Mouse (Mus musculus) lung, embryonic 14.5 days (tissue): ENCODE data around the gene Fxyd1. TPM values are rescaled to one million over a fixed set of nuclear protein-coding genes. Genes with fewer than 3 reads are reported as not detected.
A peak's percentile ranks its signal among the peaks of the same experiment; 100 is the strongest.

ENCODE experiments used
- ATAC-seq: fragments of 200-750 bp; cut with Nextera tagmentation; 2 replicates; pipeline ENCODE4 v1.8.0; 2017; ENCODE audit warnings: mild to moderate bottlenecking, moderate TSS enrichment, moderate library complexity; ENCODE audit not compliant: insufficient read depth
- DNase-seq: peaks from one replicate; pipeline ENCODE4 v3.0.0-alpha.2; 2015
- H3K27ac ChIP-seq: fragments of 300-500 bp; sonication (generic); 2 replicates; pipeline ENCODE4 v1.5.1; 2014; ENCODE audit warnings: low read depth, mild to moderate bottlenecking, moderate library complexity
- H3K27me3 ChIP-seq: fragments of 300-500 bp; sonication (generic); 2 replicates; pipeline ENCODE4 v1.6.1; 2014; ENCODE audit warnings: low read length, control low read depth; ENCODE audit not compliant: insufficient read depth
- H3K36me3 ChIP-seq: fragments of 300-500 bp; sonication (generic); 2 replicates; pipeline ENCODE4 v1.6.1; 2014; ENCODE audit warnings: control low read depth; ENCODE audit not compliant: insufficient read depth
- H3K4me1 ChIP-seq: fragments of 300-500 bp; sonication (generic); 2 replicates; pipeline ENCODE4 v1.6.1; 2014; ENCODE audit warnings: antibody characterized with exemption, control low read depth; ENCODE audit not compliant: insufficient read depth
- H3K4me2 ChIP-seq: fragments of 300-500 bp; sonication (generic); 2 replicates; pipeline ENCODE4 v1.6.1; 2014; ENCODE audit warnings: mild to moderate bottlenecking
- H3K4me3 ChIP-seq: fragments of 300-500 bp; sonication (generic); 2 replicates; pipeline ENCODE4 v1.5.1; 2014; ENCODE audit warnings: low read depth, low read length
- H3K9ac ChIP-seq: fragments of 300-500 bp; sonication (generic); 2 replicates; pipeline ENCODE4 v1.6.1; 2014
- H3K9me3 ChIP-seq: fragments of 300-500 bp; sonication (generic); 2 replicates; pipeline ENCODE4 v1.6.1; 2016; ENCODE audit warnings: low read depth, low read length, control low read depth
- CTCF ChIP-seq: IDR thresholded peaks from 2 replicates; pipeline ENCODE4 v1.5.1; 2016; ENCODE audit warnings: antibody characterized with exemption, low read depth
- WGBS: fragments of 180-500 bp; shearing (Covaris S2); extraction: QIAGEN DNeasy Blood & Tissue Kit; methylation state at CpG from one replicate; pipeline ENCODE4 v1.1.7; 2014; 5-methylcytosine and 5-hydroxymethylcytosine counted together
- polyA plus RNA-seq: library from polyadenylated mRNA; unstranded; fragments of >200 nt; fragmentation: Nextera tagmentation; extraction: Ambion mirVana; gene quantifications from 2 replicates; pipeline ENCODE4 v1.2.1, GENCODE M21; 2014

Gene Fxyd1
- polyA plus RNA-seq, 1 experiment from 2014 or later: 51.4 TPM

GRCm38 (mm10) chr7:31070324-31070723, 13.3 kb upstream of the Fxyd1 start:
- no peak overlapping the region for H3K9ac ChIP-seq
- 75% methylated on average over 6 of the region's 6 CpGs for WGBS
- H3K4me3 ChIP-seq: no peak overlapping the region
- DNase-seq: no peak
- H3K4me2 ChIP-seq: no peak overlapping the region
- ATAC-seq: no peak
- H3K27me3 ChIP-seq: no peaks in the 10 kb centered on the region
- H3K9me3 ChIP-seq: no peaks in the 10 kb centered on the region
- no peak for TF ChIP-seq CTCF
- H3K27ac ChIP-seq: no peak overlapping the region
- no peaks in the 10 kb centered on the region for H3K36me3 ChIP-seq
- peaks cover 3% of the 10 kb centered on the region; the same call in 1 of the 2 replicates for H3K4me1 ChIP-seq

- Histone ChIP-seq H3K4me2 (no peak overlapping the region), H3K9me3 (no peaks in the 10 kb centered on the region), H3K4me3 (no peak overlapping the region), H3K27ac (no peak overlapping the region), H3K9ac (no peak overlapping the region), H3K27me3 (no peaks in the 10 kb centered on the region), H3K36me3 (no peaks in the 10 kb centered on the region), H3K4me1 (peaks cover 3% of the 10 kb centered on the region; the same call in 1 of the 2 replicates)
- DNase-seq (no peak), ATAC-seq (no peak)
- WGBS: 83% methylated on average over 14 of the region's 14 CpGs
- no peak for TF ChIP-seq CTCF
Observed at GRCm38 (mm10) chr7:31069491-31069890, 12.5 kb upstream of the Fxyd1 start.

- no peak for TF ChIP-seq CTCF
Observed at GRCm38 (mm10) chr7:31067836-31068235, 10.8 kb upstream of the Fxyd1 start.

GRCm38 (mm10) chr7:31063074-31063560, 6.1 kb upstream of the Fxyd1 start:
- WGBS: 76% methylated on average over 12 of the region's 12 CpGs
- DNase-seq: no peak
- no peaks in the 10 kb centered on the region for H3K9me3 ChIP-seq
- no peak overlapping the region for H3K9ac ChIP-seq
- no peaks in the 10 kb centered on the region; the same call in 1 of the 2 replicates for H3K4me1 ChIP-seq
- H3K27me3 ChIP-seq: no peaks in the 10 kb centered on the region
- no peak overlapping the region for H3K4me3 ChIP-seq
- no peak for TF ChIP-seq CTCF
- H3K27ac ChIP-seq: no peak overlapping the region
- ATAC-seq: no peak
- H3K4me2 ChIP-seq: no peak overlapping the region
- H3K36me3 ChIP-seq: no peaks in the 10 kb centered on the region

More at GRCm38 (mm10) chr7:31067836-31068235, 10.8 kb upstream of the Fxyd1 start:
- no peak overlapping the region for H3K4me3 ChIP-seq
- no peaks in the 10 kb centered on the region for H3K9me3 ChIP-seq
- H3K4me2 ChIP-seq: no peak overlapping the region
- 28% methylated on average over 5 of the region's 5 CpGs for WGBS
- H3K4me1 ChIP-seq: peaks cover 3% of the 10 kb centered on the region; the same call in 1 of the 2 replicates
- DNase-seq (peak; percentile 74), ATAC-seq (peak; percentile 61)
- H3K27ac ChIP-seq: no peak overlapping the region
- H3K9ac ChIP-seq: no peak overlapping the region
- H3K27me3 ChIP-seq: no peaks in the 10 kb centered on the region
- H3K36me3 ChIP-seq: no peaks in the 10 kb centered on the region

GRCm38 (mm10) chr7:31060621-31061010, 3.6 kb upstream of the Fxyd1 start:
- WGBS: 82% methylated on average over 7 of the region's 7 CpGs
- H3K4me2 ChIP-seq: no peak overlapping the region

GRCm38 (mm10) chr7:31059919-31060620, 3.1 kb upstream of the Fxyd1 start:
- no peak overlapping the region for H3K4me3 ChIP-seq
- WGBS: 63% methylated on average over 11 of the region's 11 CpGs
- H3K9me3 ChIP-seq: no peaks in the 10 kb centered on the region
- H3K27me3 ChIP-seq: no peaks in the 10 kb centered on the region
- no peak for ATAC-seq
- no peak overlapping the region for H3K9ac ChIP-seq
- no peaks in the 10 kb centered on the region for H3K36me3 ChIP-seq
- DNase-seq: no peak
- no peak overlapping the region for H3K4me2 ChIP-seq
- H3K27ac ChIP-seq: no peak overlapping the region
- no peaks in the 10 kb centered on the region for H3K4me1 ChIP-seq
- TF ChIP-seq CTCF: no peak

More at GRCm38 (mm10) chr7:31060621-31061010, 3.6 kb upstream of the Fxyd1 start:
- Histone ChIP-seq H3K9ac (no peak overlapping the region), H3K9me3 (no peaks in the 10 kb centered on the region), H3K27me3 (no peaks in the 10 kb centered on the region), H3K4me1 (no peaks in the 10 kb centered on the region), H3K27ac (no peak overlapping the region), H3K36me3 (no peaks in the 10 kb centered on the region), H3K4me3 (no peak overlapping the region)
- DNase-seq: no peak
- no peak for TF ChIP-seq CTCF
- ATAC-seq: no peak

GRCm38 (mm10) chr7:31059108-31059507, 2.1 kb upstream of the Fxyd1 start, which contains the start of gene Lgi4:
Gene Lgi4, plus strand, starts transcription at chr7:31059342.
- Histone ChIP-seq H3K27me3 (0 out of 2 replicates have a peak, but pooled peaks cover 1% of the 10 kb centered on the region), H3K4me2 (no peak within 1 kb of the TSS), H3K27ac (no peak within 1 kb of the TSS), H3K9me3 (no peaks in the 10 kb centered on the region), H3K36me3 (no peaks in the 10 kb centered on the region), H3K9ac (no peak within 1 kb of the TSS), H3K4me3 (no peak within 1 kb of the TSS), H3K4me1 (peaks cover 5% of the 10 kb centered on the region)
- TF ChIP-seq CTCF: peak; percentile 98
- ATAC-seq (peak; percentile 35), DNase-seq (peak; percentile 86)
- WGBS: 2% methylated on average over 2 of the region's 2 CpGs
